Mouse (Mus musculus): Measurements from ENCODE around the gene Dcaf1. TPM values are rescaled to one million over a fixed set of nuclear protein-coding genes. Genes with fewer than 3 reads are reported as not detected.

The Dcaf1 gene
- total RNA-seq, 1 experiment = 50.7 TPM

GRCm38 (mm10) chr9:106788812-106789321, 32.8 kb upstream of the Dcaf1 start, which contains the start of gene Rad54l2:
Rad54l2 (minus strand) TSS chr9:106789194.
- TF ChIP-seq HCFC1 (IDR thresholded peaks at IDR 0.05; ENCODE audit: borderline replicate concordance, insufficient read depth, low read length) (peak; percentile 85), MAFK (IDR thresholded peaks at IDR 0.05; ENCODE audit: insufficient read depth, low read depth, low read length) (no peak)
- H3K27ac ChIP-seq (ENCODE audit: insufficient read depth, low read depth, low read length, poor library complexity, severe bottlenecking) = peak within 1 kb of the TSS; percentile 1; the same call in 1 of the 2 replicates
- peak; percentile 59 for DNase-seq (ENCODE audit: low read depth, low spot score)
- H3K9ac ChIP-seq (ENCODE audit: insufficient read depth, low read depth, low read length, poor library complexity, severe bottlenecking) = peak within 1 kb of the TSS; percentile 82
- H3K36me3 ChIP-seq (ENCODE audit: control insufficient read depth, insufficient read depth, low read length, poor library complexity, severe bottlenecking) = no peaks in the 10 kb centered on the region
- peak within 1 kb of the TSS; percentile 85 to 87 for H3K4me3 ChIP-seq (ENCODE audit: insufficient read depth in 1 of 2, low read depth in 1 of 2, low read length in 2 of 2, poor library complexity in 1 of 2, severe bottlenecking in 1 of 2)
- in situ Hi-C loops (cut with MboI; ENCODE audit: low sequenced_read_pairs in 2 of 2, unreplicated experiment in 2 of 2) = no loop called here
- H3K4me1 ChIP-seq (ENCODE audit: control insufficient read depth in 2 of 2, insufficient read depth in 2 of 2, low read length in 2 of 2, poor library complexity in 1 of 2) = peaks cover 2% of the 10 kb centered on the region in 2 experiments; a peak in 2 of 4 replicates
- H3K9me3 ChIP-seq (ENCODE audit: control insufficient read depth, insufficient read depth, low read depth, low read length) = no peaks in the 10 kb centered on the region

GRCm38 (mm10) chr9:106789363-106789762, 32.3 kb upstream of the Dcaf1 start:
- Histone ChIP-seq H3K36me3 (ENCODE audit: control insufficient read depth, insufficient read depth, low read length, poor library complexity, severe bottlenecking) (no peaks in the 10 kb centered on the region), H3K27ac (ENCODE audit: insufficient read depth, low read depth, low read length, poor library complexity, severe bottlenecking) (no peak overlapping the region), H3K4me3 (ENCODE audit: insufficient read depth in 1 of 2, low read depth in 1 of 2, low read length in 2 of 2, poor library complexity in 1 of 2, severe bottlenecking in 1 of 2) (peak overlapping the region in 1 of 2 experiments; percentile 87; a peak in 2 of 4 replicates), H3K4me1 (ENCODE audit: control insufficient read depth in 2 of 2, insufficient read depth in 2 of 2, low read length in 2 of 2, poor library complexity in 1 of 2) (peaks cover 2% of the 10 kb centered on the region in 2 experiments; a peak in 2 of 4 replicates), H3K9me3 (ENCODE audit: control insufficient read depth, insufficient read depth, low read depth, low read length) (no peaks in the 10 kb centered on the region), H3K9ac (ENCODE audit: insufficient read depth, low read depth, low read length, poor library complexity, severe bottlenecking) (no peak overlapping the region)
- TF ChIP-seq HCFC1 (IDR thresholded peaks at IDR 0.05; ENCODE audit: borderline replicate concordance, insufficient read depth, low read length) (no peak), CHD2 (IDR thresholded peaks at IDR 0.05; ENCODE audit: low read depth, low read length) (no peak), MAFK (IDR thresholded peaks at IDR 0.05; ENCODE audit: insufficient read depth, low read depth, low read length) (no peak), ZNF384 (IDR thresholded peaks at IDR 0.05; ENCODE audit: low read depth, low read length) (no peak), ZC3H11A (IDR thresholded peaks at IDR 0.05; ENCODE audit: borderline replicate concordance, low read depth, low read length) (no peak)
- no peak for DNase-seq (ENCODE audit: low read depth, low spot score)
- in situ Hi-C loops (cut with MboI; ENCODE audit: low sequenced_read_pairs in 2 of 2, unreplicated experiment in 2 of 2) = no loop called here

GRCm38 (mm10) chr9:106790831-106791230, 30.8 kb upstream of the Dcaf1 start:
- in situ Hi-C loops (cut with MboI; ENCODE audit: low sequenced_read_pairs in 2 of 2, unreplicated experiment in 2 of 2) = no loop called here
- Histone ChIP-seq H3K4me3 (ENCODE audit: insufficient read depth in 1 of 2, low read depth in 1 of 2, low read length in 2 of 2, poor library complexity in 1 of 2, severe bottlenecking in 1 of 2) (no peak overlapping the region), H3K36me3 (ENCODE audit: control insufficient read depth, insufficient read depth, low read length, poor library complexity, severe bottlenecking) (no peaks in the 10 kb centered on the region), H3K9me3 (ENCODE audit: control insufficient read depth, insufficient read depth, low read depth, low read length) (no peaks in the 10 kb centered on the region), H3K4me1 (ENCODE audit: control insufficient read depth in 2 of 2, insufficient read depth in 2 of 2, low read length in 2 of 2, poor library complexity in 1 of 2) (peaks cover 2% of the 10 kb centered on the region in 2 experiments; a peak in 2 of 4 replicates), H3K9ac (ENCODE audit: insufficient read depth, low read depth, low read length, poor library complexity, severe bottlenecking) (no peak overlapping the region), H3K27ac (ENCODE audit: insufficient read depth, low read depth, low read length, poor library complexity, severe bottlenecking) (no peak overlapping the region)
- DNase-seq (ENCODE audit: low read depth, low spot score) = no peak
- TF ChIP-seq MAFK (IDR thresholded peaks at IDR 0.05; ENCODE audit: insufficient read depth, low read depth, low read length) (no peak), ZNF384 (IDR thresholded peaks at IDR 0.05; ENCODE audit: low read depth, low read length) (no peak), ZC3H11A (IDR thresholded peaks at IDR 0.05; ENCODE audit: borderline replicate concordance, low read depth, low read length) (no peak), HCFC1 (IDR thresholded peaks at IDR 0.05; ENCODE audit: borderline replicate concordance, insufficient read depth, low read length) (no peak)

GRCm38 (mm10) chr9:106806503-106806902, 15.2 kb upstream of the Dcaf1 start:
- no peak overlapping the region for H3K9ac ChIP-seq (ENCODE audit: insufficient read depth, low read depth, low read length, poor library complexity, severe bottlenecking)
- DNase-seq (ENCODE audit: low read depth, low spot score) = no peak
- TF ChIP-seq ZNF384 (IDR thresholded peaks at IDR 0.05; ENCODE audit: low read depth, low read length) (no peak), CHD2 (IDR thresholded peaks at IDR 0.05; ENCODE audit: low read depth, low read length) (no peak), MAFK (IDR thresholded peaks at IDR 0.05; ENCODE audit: insufficient read depth, low read depth, low read length) (no peak), HCFC1 (IDR thresholded peaks at IDR 0.05; ENCODE audit: borderline replicate concordance, insufficient read depth, low read length) (no peak), ZC3H11A (IDR thresholded peaks at IDR 0.05; ENCODE audit: borderline replicate concordance, low read depth, low read length) (no peak)
- in situ Hi-C loops (cut with MboI; ENCODE audit: low sequenced_read_pairs in 2 of 2, unreplicated experiment in 2 of 2) = no loop called here
- no peaks in the 10 kb centered on the region for H3K36me3 ChIP-seq (ENCODE audit: control insufficient read depth, insufficient read depth, low read length, poor library complexity, severe bottlenecking)
- H3K4me1 ChIP-seq (ENCODE audit: control insufficient read depth in 2 of 2, insufficient read depth in 2 of 2, low read length in 2 of 2, poor library complexity in 1 of 2) = no peaks in the 10 kb centered on the region
- no peak overlapping the region for H3K4me3 ChIP-seq (ENCODE audit: insufficient read depth in 1 of 2, low read depth in 1 of 2, low read length in 2 of 2, poor library complexity in 1 of 2, severe bottlenecking in 1 of 2)
- H3K27ac ChIP-seq (ENCODE audit: insufficient read depth, low read depth, low read length, poor library complexity, severe bottlenecking) = no peak overlapping the region
- H3K9me3 ChIP-seq (ENCODE audit: control insufficient read depth, insufficient read depth, low read depth, low read length) = no peaks in the 10 kb centered on the region
